Mouse (Mus musculus) C2C12 (cell line): ENCODE results near the gene Rcan2.

Source experiments
- CTCF ChIP-seq: IDR thresholded peaks from one replicate; pipeline ENCODE4 v1.5.1; 2011; ENCODE audit not compliant: control insufficient read depth, insufficient read depth, insufficient read length
- MAX ChIP-seq: IDR thresholded peaks from one replicate; pipeline ENCODE4 v1.6.1; 2011; ENCODE audit warnings: mild to moderate bottlenecking, control low read depth
- MYOG ChIP-seq: IDR thresholded peaks from one replicate; pipeline ENCODE4 v1.6.1; 2011; ENCODE audit not compliant: control insufficient read depth, insufficient read length; ENCODE audit errors: extremely low read depth
- USF1 ChIP-seq: IDR thresholded peaks from one replicate; pipeline ENCODE4 v1.6.1; 2011; ENCODE audit warnings: low read depth, mild to moderate bottlenecking, control low read depth, moderate library complexity

- TF ChIP-seq CTCF (no peak), USF1 (no peak), MYOG (no peak), MAX (no peak)
Observed at GRCm38 (mm10) chr17:43803111-43803510, 2.0 kb downstream of the Rcan2 start.
